17 mouse cellular contexts compared by ENCODE assay signal in the genomic region with DNA sequence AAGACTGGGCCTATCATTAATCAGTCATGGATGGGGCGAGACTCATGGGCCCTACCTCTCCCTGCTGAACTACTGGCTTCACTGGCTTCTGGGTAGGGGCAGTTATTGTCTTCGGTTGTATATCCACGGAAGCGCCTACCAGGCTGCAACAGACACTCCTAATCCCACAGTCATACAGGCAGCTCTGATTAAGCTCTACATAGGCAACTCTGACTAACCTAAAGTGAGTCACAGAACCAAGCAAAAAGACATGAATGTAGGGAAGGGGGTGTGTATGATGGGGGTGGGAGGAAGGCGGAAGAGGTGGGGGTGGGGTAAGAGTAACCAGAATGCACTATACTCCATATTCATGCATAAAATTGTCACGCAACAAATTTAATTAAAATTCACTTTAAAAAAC.
"Had no signal": no experiment of that assay in that cellular context is flagged by ENCODE, and none has a peak within 500 bp of the region (broad histone marks: within the 10 kb centered on the region; RNA-seq: fewer than 3 reads in every experiment).

No protein-coding gene starts in this region.

- H3K27ac ChIP-seq: midbrain, embryonic 10.5 days; midbrain, embryonic 12.5 days; neural tube, embryonic 13.5 days; neural tube, embryonic 15.5 days; stomach, embryonic 15.5 days; stomach, postnatal 0 days had no signal

- ATAC-seq: midbrain, embryonic 16.5 days had no signal

- H3K4me3 ChIP-seq: midbrain, embryonic 10.5 days; midbrain, embryonic 12.5 days; myocyte; neural tube, embryonic 13.5 days; neural tube, embryonic 15.5 days; stomach, embryonic 15.5 days had no signal

- DNase-seq: lung, adult 18-20 months; lung, embryonic 14.5 days; lung, postnatal 10 days; lung, postnatal 4 days; midbrain, embryonic 14.5 days; right cerebral cortex, postnatal 14 days; thymus, adult 2 months; thymus, postnatal 25 days; thymus, postnatal 4 days had no signal
